Mouse (Mus musculus): ENCODE measurements around the gene BC030870.
A peak's percentile ranks its signal among the peaks of the same experiment; 100 is the strongest.

BC030870 gene

GRCm38 (mm10) chr8:65129199-65129788, at the start of gene BC030870:
Gene BC030870, minus strand, starts transcription at chr8:65129563.
- DNase-seq: no peak

- DNase-seq: no peak
Observed at GRCm38 (mm10) chr8:65174746-65175476, 45.5 kb upstream of the BC030870 start.

DNA sequence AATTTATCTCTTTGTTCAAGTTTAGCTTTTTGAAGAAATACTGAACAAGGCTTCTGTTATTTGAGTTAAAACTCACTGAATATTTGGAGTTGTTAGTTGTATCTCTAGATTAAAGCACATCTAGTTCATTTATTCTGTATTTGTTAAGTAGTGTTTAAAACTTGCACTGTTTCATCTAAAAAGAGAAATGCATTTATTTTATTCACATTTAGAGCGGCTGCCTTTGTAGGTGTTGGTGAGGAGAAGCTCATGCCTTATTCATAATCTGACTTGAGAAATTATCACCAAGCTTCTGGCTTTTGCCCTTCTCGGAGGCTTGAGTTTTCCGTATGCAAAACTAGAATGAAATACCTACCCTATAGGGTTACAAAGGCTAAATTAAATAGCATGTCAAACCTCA, 39.8 kb upstream of the BC030870 start:
- no peak for DNase-seq

DNA sequence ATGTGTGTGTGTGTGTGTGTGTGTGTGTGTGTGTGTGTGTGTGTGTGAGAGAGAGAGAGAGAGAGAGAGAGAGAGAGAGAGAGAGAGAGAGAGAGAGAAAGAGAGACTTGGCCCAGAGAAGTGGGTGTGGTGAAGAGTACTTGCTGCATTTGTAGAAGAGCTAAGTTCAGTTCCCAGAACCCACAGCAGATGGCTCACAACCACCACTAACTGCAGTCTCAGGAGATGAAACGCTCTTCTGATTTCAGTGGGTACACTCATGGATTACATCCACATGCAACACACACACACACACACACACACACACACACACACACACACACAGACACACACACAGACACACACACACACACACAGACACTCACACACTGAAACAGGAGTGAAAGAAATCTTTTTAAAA, 31.3 kb upstream of the BC030870 start:
- peak; percentile 59 for DNase-seq

DNA sequence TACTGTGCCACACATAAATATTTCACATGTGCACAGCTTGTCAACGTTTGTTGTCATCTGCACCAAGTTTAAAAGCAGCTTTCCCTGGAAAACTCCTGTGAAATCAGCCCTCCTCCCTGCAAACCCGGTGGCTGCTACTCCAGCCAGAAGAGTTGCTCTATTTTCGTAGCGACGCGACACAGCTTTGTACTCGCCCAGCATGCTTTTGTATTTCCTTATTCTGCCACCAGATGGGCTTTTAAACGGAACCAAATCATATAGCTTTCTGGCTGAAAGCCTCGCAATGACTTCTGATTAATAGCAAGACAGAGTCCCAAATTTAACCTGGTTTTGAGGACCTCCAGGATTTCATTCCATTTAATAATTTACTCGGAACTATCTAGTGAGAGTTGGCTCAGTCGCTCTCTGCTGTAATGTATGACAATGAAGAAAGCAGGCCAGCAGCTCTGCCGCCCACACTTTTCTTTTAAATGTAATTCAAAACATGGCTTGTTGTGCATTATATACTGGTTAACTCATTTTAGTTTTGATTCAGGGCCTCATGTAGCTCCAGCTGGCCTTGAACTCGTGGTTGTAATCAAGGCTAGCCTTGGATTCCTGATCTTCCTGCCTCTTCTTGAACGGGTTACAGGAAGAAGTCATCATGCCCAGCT, 29.9 kb upstream of the BC030870 start:
- DNase-seq: peak; percentile 35

GRCm38 (mm10) chr8:65157901-65158300, 28.5 kb upstream of the BC030870 start:
- DNase-seq: no peak

GRCm38 (mm10) chr8:65138830-65139466, 9.6 kb upstream of the BC030870 start:
- no peak for DNase-seq

- no peak for DNase-seq
Observed at GRCm38 (mm10) chr8:65126454-65126853, 2.9 kb downstream of the BC030870 start.

DNA sequence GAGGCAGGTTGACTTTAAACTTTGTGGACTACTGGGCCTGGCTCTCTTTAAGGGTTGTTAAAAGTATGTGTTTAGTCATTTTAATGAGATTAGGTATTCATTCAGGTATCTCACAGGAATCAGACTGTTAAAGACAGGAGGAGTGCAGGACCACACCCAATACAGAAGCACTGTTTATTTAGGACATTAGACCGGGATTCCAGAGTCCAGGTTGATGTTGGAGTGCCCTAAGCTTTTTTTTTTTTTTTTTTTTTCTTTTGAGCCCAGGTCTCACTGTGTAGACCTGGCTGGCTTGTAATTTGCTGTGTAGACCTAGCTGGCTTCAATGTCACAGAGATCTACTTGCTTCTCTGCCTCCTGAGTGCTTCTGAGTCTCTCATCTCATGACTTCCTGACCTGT, 3.3 kb downstream of the BC030870 start:
- DNase-seq: no peak

DNA sequence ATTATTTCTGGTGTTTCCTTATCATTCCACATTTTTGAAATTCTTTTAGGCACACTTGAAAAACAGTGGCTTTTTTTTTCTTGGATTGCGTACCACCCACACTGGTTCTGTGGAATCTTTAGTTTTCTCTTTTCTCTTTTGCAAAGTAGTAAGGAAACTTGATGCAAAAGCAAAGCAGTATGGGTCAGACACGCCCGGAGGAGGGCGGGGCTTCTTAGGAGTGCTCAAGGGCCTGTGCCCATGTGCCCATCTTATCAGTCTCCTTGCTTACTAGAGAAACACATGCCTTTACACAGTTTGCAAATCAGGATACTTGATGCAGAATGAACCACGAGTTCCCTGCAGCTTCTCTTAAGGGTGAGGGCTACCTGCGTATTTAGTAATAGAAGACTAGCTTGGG, 17.3 kb downstream of the BC030870 start:
- DNase-seq: no peak

- peak; percentile 76 for DNase-seq
Observed at GRCm38 (mm10) chr8:65110285-65110691, 19.1 kb downstream of the BC030870 start.

DNA sequence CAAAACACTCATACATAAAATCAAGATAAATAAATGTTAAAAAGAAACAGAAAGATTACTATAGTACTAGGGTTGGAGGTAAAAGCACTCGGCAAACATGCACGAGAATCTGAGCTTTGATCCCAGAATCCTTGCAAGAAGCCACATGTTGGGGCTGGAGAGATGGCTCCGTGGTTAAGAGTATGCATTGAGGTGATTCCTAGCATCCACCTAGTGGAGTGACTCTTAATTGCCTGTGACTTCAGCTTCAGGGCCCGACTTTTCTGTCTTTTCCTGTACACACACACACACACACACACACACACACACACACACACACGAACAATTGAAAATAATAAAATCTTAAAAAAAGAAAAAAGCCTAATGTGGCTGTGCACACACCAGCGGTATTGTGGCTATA, 20.4 kb downstream of the BC030870 start:
- no peak for DNase-seq

GRCm38 (mm10) chr8:65107936-65108718, 21.2 kb downstream of the BC030870 start:
- DNase-seq: no peak

DNA sequence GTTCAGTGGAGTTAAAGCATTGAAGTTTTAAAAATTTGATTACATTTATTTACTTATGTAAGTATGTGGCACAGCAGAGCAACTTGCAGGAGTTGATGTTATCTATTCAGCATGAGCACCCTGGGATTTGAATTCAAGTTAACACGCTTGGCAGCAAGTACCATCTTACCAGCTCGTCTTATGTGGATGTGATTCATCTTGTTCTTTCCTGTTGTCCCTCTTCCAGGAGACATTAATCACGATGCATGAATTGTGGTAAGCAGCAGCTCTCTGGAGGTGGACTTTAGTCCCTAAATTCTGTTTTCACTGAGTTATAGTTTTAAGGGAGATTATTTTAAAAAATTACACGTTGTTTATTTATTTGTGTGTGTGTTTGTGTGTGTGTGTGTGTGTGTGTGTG, 25.3 kb downstream of the BC030870 start:
- DNase-seq: peak; percentile 6

DNA sequence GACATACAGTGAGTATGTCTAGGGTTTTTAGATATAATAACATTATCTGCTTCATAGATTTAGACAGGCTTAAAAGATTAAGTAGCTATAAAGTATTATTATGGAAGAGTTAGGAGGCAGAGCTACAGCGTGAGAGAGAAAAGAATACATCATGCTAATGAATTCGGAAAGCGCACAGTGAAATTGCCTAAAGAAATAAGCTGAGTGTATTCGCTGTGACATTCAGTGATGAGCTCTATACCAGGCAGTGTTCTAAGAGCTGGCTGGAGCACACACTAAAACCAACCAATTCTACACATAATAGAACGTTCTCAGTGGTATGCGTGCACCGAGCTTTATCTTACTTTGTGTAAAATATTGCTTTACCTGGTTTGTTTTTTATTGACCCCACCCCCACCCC, 25.7 kb downstream of the BC030870 start:
- DNase-seq: no peak

GRCm38 (mm10) chr8:65099735-65100134, 29.6 kb downstream of the BC030870 start:
- DNase-seq: no peak

DNA sequence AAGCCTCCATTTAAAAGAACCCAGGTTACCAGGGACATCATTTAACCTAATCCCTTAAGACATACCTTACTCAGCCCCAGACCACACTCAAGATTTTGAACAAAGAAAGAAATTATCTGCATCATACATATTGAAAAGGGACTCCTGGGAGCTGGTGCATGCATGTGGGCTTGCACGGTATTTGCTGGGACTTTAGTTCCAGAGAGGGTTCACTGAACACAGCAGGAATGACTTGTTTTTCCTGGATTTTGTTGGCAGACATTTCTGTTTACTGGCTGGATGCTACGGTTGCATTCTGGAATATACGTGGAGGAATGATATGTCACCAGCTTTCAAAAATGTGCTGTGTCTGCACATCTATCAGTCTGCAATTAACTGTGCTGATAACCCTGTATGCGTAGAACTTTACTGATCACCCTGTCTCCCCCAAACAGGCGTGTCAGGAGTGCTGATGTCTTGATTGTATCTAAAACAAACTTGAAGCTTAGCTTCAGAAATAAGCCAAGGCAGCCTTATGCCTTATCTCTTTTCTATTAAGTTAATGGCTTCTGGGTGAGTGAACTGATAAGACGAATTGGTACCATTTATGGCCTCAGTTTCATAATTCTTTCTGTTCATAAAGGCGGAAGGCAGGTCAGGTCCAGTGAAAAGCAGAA, 31.5 kb downstream of the BC030870 start:
- DNase-seq: no peak

GRCm38 (mm10) chr8:65089781-65090180, 39.6 kb downstream of the BC030870 start:
- no peak for DNase-seq

- DNase-seq: no peak
Observed at GRCm38 (mm10) chr8:65088120-65088519, 41.2 kb downstream of the BC030870 start.

DNA sequence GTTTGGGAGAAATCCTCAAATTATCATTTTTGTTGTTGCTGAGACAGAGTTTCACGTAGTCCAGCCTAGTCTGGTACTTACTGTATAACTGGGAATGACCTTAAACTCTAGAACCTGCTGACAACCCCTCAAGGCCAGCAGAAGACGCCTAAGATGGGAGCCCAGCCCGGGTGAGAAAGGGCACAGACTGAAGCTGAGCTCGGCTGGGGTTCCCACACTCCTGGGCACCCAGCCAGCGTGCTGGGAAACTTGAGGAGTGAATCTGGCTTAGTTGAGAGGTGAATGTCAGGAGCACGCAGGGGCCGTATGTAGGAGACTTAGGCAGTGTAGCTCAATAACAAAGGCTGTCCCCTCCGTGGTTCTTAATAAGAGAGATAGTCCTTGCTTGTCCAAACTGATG, 41.7 kb downstream of the BC030870 start:
- no peak for DNase-seq

GRCm38 (mm10) chr8:65085680-65086079, 43.7 kb downstream of the BC030870 start:
- DNase-seq: no peak

DNA sequence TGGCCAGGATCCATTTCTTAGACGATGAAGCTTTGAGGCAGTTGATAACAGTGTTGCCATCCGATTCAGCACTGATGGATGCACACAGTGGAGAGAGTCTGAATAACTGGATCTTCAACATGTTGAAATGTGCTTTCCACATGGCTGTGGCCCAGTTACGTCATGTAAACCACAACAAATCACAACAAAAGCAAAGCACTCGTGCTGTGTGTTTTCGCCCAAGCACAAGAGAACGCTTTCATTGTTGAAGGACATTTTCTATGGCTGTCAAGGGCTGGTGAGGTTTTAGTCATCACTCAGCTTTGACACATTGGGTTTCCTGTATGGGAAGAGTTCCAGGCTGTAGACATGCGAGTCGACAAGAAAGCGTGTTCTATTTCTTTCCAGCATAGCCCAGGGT, 48.6 kb downstream of the BC030870 start:
- no peak for DNase-seq

All from right cerebral cortex, adult 18-20 months (tissue).